Mouse (Mus musculus): ENCODE measurements around the gene BC051665.

DNA sequence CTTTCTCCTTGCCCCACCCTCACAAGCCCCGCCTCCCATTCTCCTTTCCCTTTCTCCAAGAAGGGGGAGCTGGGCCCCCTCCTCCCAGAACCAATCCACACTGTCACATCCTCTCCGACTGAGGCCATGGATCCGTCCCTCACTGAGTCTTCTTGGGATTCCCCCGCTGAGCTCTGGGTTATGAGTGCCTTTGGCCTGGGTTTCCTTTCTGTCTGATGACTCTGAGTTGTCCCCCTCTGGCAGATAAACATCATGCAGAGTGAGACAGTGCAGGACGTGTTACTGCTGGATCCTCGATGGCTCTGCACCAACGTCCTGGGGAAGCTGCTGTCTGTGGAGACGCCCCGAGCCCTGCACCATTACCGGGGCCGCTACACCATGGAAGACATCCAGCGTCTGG, 25.8 kb downstream of the BC051665 start:
- TF ChIP-seq POLR2A (IDR thresholded peaks at IDR 0.05; ENCODE audit: borderline replicate concordance, control insufficient read depth, low read depth, low read length) (no peak), CTCF (IDR thresholded peaks at IDR 0.05; ENCODE audit: control insufficient read depth, insufficient read depth, low read length) (no peak)
